Mouse (Mus musculus): ENCODE results near the gene Sirt5.

Gene Sirt5

GRCm38 (mm10) chr13:43364985-43365824, at the start of gene Sirt5:
TSS of gene Sirt5 (plus strand) at chr13:43365496.
- DNase-seq (ENCODE audit: low spot score in 2 of 2): peak; percentile 79 to 91

GRCm38 (mm10) chr13:43317411-43317810, 47.9 kb upstream of the Sirt5 start:
- DNase-seq (ENCODE audit: low spot score in 2 of 2): no peak

DNA sequence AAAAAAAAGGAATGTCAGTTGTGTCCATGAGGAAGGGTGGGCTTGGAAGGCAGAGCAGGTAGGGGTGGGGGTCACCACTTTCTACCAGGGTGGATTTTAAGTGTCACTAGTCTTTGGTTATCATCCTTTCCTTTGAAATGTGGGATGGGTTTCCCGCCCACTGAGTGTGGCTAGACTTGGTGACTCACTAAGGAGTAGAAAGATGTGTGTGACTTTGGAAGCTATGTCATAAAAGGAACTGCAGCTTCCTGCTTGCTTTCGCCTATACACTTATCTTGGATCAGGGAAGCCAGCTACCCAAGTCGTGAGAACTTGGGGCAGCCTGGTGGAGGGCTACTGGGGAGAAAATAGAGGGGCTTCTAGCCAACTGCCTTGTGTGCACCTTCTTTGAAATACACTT, 45.9 kb upstream of the Sirt5 start:
- no peak for DNase-seq (ENCODE audit: low spot score in 2 of 2)

- DNase-seq (ENCODE audit: low spot score in 2 of 2): no peak
These were observed 43.8 kb upstream of the Sirt5 start for GRCm38 (mm10) chr13:43321492-43321891.

- no peak for DNase-seq (ENCODE audit: low spot score in 2 of 2)
These were observed 39.9 kb upstream of the Sirt5 start for GRCm38 (mm10) chr13:43325427-43325826.

- DNase-seq (ENCODE audit: low spot score in 2 of 2): no peak
These were observed 33.4 kb upstream of the Sirt5 start for GRCm38 (mm10) chr13:43331721-43332444.

GRCm38 (mm10) chr13:43332591-43332990, 32.7 kb upstream of the Sirt5 start:
- peak in 1 of 2 experiments; percentile 40 for DNase-seq (ENCODE audit: low spot score in 2 of 2)

GRCm38 (mm10) chr13:43336425-43337221, 28.7 kb upstream of the Sirt5 start:
- no peak for DNase-seq (ENCODE audit: low spot score in 2 of 2)

DNA sequence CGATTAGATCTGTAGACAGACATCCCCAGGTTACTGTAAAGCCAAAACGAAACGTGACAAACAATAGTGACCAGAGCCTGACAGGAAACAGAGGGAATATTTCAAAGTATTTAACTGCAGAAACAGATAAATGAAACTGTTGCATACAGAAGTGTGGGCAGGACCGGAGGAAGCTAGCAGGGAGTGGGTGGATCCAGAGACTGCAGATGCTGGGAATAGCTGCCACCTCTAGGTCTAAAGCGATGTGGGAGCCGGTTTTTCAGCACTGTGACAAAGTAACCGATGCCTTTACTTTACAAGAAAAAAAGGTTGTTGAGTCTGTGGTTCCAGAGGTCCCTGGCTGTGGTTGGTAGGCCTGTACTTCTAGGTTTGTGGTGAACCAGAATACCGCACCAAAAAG, 27.3 kb upstream of the Sirt5 start:
- DNase-seq (ENCODE audit: low spot score in 2 of 2): no peak

- no peak for DNase-seq (ENCODE audit: low spot score in 2 of 2)
These were observed 26.7 kb upstream of the Sirt5 start for GRCm38 (mm10) chr13:43338632-43339031.

GRCm38 (mm10) chr13:43346825-43347224, 18.5 kb upstream of the Sirt5 start:
- DNase-seq (ENCODE audit: low spot score in 2 of 2): no peak

- no peak for DNase-seq (ENCODE audit: low spot score in 2 of 2)
These were observed 15.9 kb upstream of the Sirt5 start for GRCm38 (mm10) chr13:43349376-43349775.

DNA sequence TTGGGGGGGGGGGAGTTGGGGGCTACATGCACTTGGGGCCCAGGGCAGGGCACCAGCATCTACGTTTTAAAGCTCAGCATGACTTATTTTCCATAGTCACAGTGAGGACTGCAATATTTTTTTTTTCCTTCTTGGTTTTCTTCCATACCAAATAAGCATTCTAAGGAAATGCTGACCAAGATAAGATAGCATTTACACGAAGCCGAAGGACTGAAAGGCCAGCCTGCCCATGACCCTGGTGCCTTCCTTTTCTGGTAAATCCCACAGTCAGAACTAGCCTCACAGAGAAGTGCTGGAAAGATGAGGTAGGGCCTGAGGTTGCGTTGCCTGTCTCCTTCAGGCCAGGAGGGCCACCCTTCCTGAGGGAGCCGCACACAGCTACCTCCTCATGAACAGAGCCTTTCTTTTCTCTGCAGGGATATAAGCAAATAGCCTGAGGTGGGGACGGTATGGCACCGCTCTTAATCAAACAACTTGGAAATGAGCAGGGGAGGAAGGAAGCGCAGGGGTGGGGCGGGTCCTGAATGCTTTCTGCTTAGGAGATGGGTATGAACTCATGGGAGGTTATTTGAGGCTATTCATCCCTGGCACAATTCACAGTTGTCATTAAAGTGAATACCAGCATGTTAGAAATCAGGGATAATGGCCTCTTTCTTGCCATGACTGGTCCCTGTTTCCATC, 14.7 kb upstream of the Sirt5 start:
- no peak for DNase-seq (ENCODE audit: low spot score in 2 of 2)

DNA sequence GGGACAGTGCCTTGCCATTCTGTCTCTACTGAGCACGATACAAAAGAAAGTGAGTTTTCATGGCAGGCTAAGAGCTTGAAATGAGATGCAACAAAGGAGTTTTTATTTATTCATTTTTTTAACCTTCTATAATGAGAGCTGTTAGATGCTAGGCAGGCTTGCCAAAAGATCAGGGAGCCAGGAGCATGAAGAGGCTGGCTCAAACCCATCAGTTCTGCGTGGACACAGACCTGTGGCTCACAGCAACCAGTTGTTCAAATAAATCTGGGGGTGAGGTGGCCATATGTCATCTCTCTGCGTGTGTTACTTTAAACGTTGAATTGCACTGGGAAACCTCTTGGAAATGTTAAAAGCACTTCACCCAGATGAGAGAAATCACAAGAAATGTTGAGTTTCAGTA, 11.9 kb upstream of the Sirt5 start:
- no peak for DNase-seq (ENCODE audit: low spot score in 2 of 2)

- no peak for DNase-seq (ENCODE audit: low spot score in 2 of 2)
These were observed 10.9 kb upstream of the Sirt5 start for GRCm38 (mm10) chr13:43354362-43354761.

- no peak for DNase-seq (ENCODE audit: low spot score in 2 of 2)
These were observed 8.8 kb upstream of the Sirt5 start for GRCm38 (mm10) chr13:43356346-43357125.

DNA sequence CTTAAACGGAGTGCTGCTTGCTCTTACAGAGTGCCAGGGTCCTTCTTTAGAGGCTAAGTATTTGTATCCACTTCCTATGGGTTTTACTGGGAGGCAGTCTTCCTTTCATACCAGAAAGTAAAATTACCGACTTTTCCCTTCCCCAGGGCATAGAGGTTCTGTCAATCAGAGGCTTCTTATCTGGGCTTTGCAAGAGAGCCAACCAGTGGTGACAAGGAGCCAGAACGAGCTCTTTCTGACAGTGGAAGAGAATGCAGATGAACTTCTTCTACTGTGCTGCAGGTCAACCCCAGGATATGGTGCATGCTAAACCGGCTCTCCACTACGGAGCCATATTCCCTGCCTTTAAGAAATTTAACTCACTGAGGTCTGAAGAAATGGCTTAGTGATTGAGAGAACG, 4.8 kb upstream of the Sirt5 start:
- no peak for DNase-seq (ENCODE audit: low spot score in 2 of 2)

- DNase-seq (ENCODE audit: low spot score in 2 of 2): no peak
These were observed 2.9 kb upstream of the Sirt5 start for GRCm38 (mm10) chr13:43362353-43362752.

- peak in 1 of 2 experiments; percentile 6 for DNase-seq (ENCODE audit: low spot score in 2 of 2)
These were observed 509 bp downstream of the Sirt5 start for GRCm38 (mm10) chr13:43365825-43366184.

- DNase-seq (ENCODE audit: low spot score in 2 of 2): no peak
These were observed 4.8 kb downstream of the Sirt5 start for GRCm38 (mm10) chr13:43370063-43370462.

DNA sequence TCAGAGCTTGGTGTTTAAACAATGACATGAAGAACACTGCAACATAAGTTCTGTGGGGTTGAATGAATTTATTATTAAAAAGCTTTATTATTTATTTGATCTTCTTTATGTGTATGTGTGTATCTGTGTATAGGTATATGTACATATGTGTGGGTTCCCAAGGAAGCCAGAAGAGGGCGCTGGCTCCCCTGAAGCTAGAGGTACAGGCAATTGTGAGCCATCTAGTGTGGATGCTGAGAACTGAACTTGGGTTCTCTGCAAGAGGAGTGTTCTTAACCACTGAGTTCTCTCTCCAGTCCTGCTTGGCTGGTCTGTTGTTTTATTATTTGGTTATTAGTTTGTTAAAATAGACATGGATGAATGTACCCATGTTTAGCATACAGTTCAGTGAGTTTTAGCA, 7.6 kb downstream of the Sirt5 start:
- DNase-seq (ENCODE audit: low spot score in 2 of 2): no peak

Data from spleen, postnatal 10 days (tissue).